Mouse (Mus musculus) testis, adult 2 months (tissue): ENCODE results near the gene Acoxl. TPM values are rescaled to one million over a fixed set of nuclear protein-coding genes. Genes with fewer than 3 reads are reported as not detected.

Experiments
- H3K27ac ChIP-seq: fragments of 200-500 bp; 2 replicates; pipeline ENCODE4 v1.5.1; 2012; ENCODE audit warnings: low read depth, low read length; ENCODE audit not compliant: control insufficient read depth, insufficient read depth
- H3K27me3 ChIP-seq: fragments of 200-500 bp; 2 replicates; pipeline ENCODE4 v1.6.1; 2012; ENCODE audit warnings: mild to moderate bottlenecking, low read length, moderate library complexity; ENCODE audit not compliant: control insufficient read depth, insufficient read depth
- H3K36me3 ChIP-seq: fragments of 200-500 bp; 2 replicates; pipeline ENCODE4 v1.6.1; 2012; ENCODE audit warnings: mild to moderate bottlenecking, low read length; ENCODE audit not compliant: control insufficient read depth, insufficient read depth
- H3K4me1 ChIP-seq: fragments of 200-500 bp; 2 replicates; pipeline ENCODE4 v1.6.1; 2012; ENCODE audit warnings: low read length; ENCODE audit not compliant: control insufficient read depth, insufficient read depth
- H3K4me3 ChIP-seq: fragments of 200-500 bp; 2 replicates; pipeline ENCODE4 v1.5.1; 2012; ENCODE audit warnings: low read depth, mild to moderate bottlenecking, low read length, moderate library complexity, mixed read lengths; ENCODE audit not compliant: control insufficient read depth
- CTCF ChIP-seq: fragments of 200-500 bp; IDR thresholded peaks from 2 replicates; pipeline ENCODE4 v1.5.1; 2012; ENCODE audit warnings: low read depth, mild to moderate bottlenecking, inconsistent platforms, low read length, moderate library complexity; ENCODE audit not compliant: control insufficient read depth, insufficient read depth, insufficient replicate concordance
- POLR2A ChIP-seq: fragments of 200-500 bp; IDR thresholded peaks from 2 replicates; pipeline ENCODE4 v1.6.1; 2012; ENCODE audit warnings: low read depth, mild to moderate bottlenecking, inconsistent platforms, low read length, moderate library complexity; ENCODE audit not compliant: control insufficient read depth
- polyA plus RNA-seq: library from polyadenylated mRNA; depleted of rRNA; stranded (reverse); fragments of >200 nt; gene quantifications from 2 replicates; pipeline ENCODE4 v1.2.3, GENCODE M21; 2012

Gene Acoxl
- polyA plus RNA-seq, 1 experiment: 0.07 TPM

GRCm38 (mm10) chr2:128102086-128102485 lies 263.4 kb downstream of the Acoxl start:
- Histone ChIP-seq H3K27me3 (no peaks in the 10 kb centered on the region), H3K27ac (no peak overlapping the region), H3K4me3 (no peak overlapping the region), H3K4me1 (no peaks in the 10 kb centered on the region), H3K36me3 (no peaks in the 10 kb centered on the region)
- TF ChIP-seq POLR2A: no peak
- TF ChIP-seq CTCF: no peak

DNA sequence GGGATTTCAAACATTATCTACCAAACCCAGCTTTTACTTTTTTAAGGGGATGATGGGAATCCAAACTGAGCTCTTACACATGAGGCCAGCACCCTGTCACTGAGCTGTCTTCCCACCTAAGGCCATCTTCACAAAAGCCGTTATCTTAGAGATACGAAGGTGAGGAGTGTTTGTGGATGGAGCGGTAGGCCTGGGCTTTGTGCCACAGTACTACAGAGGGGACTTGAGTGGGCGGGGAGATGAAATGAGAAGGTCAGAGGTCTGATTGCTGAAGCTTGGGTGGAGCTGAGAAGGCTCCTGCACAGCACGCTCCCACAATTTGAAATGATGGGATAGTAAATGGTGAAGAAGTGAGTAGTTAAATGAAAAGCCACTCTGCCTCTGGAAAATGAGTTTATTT lies 266.1 kb downstream of the Acoxl start:
- Histone ChIP-seq H3K4me1 (no peaks in the 10 kb centered on the region), H3K27me3 (no peaks in the 10 kb centered on the region), H3K36me3 (no peaks in the 10 kb centered on the region), H3K4me3 (no peak overlapping the region), H3K27ac (no peak overlapping the region)
- TF ChIP-seq CTCF: no peak
- TF ChIP-seq POLR2A: no peak

- H3K27me3 ChIP-seq: no peaks in the 10 kb centered on the region
- H3K36me3 ChIP-seq: no peaks in the 10 kb centered on the region
- TF ChIP-seq CTCF: no peak
- TF ChIP-seq POLR2A: no peak
- no peak overlapping the region for H3K4me3 ChIP-seq
- no peak overlapping the region for H3K27ac ChIP-seq
- H3K4me1 ChIP-seq: no peaks in the 10 kb centered on the region
Measured at GRCm38 (mm10) chr2:128105651-128106050, 267.0 kb downstream of the Acoxl start.

DNA sequence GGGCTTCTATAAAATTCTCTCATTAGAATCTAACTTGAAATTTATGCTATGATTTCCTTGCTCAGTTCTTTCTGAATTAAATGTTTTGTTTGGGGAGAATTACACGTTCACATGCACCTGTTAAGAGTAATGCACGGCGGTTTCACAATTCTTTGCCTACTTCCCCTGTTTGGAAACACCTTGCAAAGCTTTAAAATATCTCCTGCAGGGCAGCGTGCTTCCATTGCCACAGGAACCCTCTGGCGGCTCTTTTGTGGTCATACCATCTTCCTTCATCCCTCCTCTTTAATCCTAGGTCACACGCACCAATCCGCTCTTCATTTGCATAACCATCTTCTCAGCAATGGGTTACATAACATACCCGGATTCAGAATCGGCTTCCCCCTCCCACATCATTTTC lies 272.9 kb downstream of the Acoxl start:
- no peaks in the 10 kb centered on the region for H3K4me1 ChIP-seq
- no peak overlapping the region for H3K4me3 ChIP-seq
- no peaks in the 10 kb centered on the region for H3K36me3 ChIP-seq
- H3K27me3 ChIP-seq: no peaks in the 10 kb centered on the region
- TF ChIP-seq POLR2A (no peak), CTCF (no peak)
- no peak overlapping the region for H3K27ac ChIP-seq

DNA sequence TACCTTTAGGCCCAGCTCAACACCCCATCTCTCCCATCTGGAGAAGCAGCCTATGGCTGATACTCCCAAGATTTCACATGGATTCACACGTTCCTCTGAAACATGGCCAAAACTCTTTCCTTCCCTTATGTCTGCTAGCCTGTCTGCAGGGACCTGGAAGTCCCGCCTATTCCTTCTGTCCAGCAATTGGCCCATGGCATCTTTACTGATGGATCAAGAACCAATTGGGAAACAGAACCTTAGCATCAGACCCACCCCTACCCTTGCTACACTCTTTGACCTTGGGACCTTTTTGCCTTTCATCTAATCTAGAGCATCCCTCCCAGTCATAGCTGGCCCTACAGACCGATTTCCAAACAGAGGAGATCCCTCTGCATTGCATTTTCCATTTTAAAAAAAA lies 275.9 kb downstream of the Acoxl start:
- H3K27me3 ChIP-seq: no peaks in the 10 kb centered on the region
- H3K27ac ChIP-seq: no peak overlapping the region
- no peak for TF ChIP-seq POLR2A
- no peak for TF ChIP-seq CTCF
- no peaks in the 10 kb centered on the region for H3K4me1 ChIP-seq
- no peaks in the 10 kb centered on the region for H3K36me3 ChIP-seq
- H3K4me3 ChIP-seq: no peak overlapping the region

- Histone ChIP-seq H3K4me3 (no peak overlapping the region), H3K27ac (no peak overlapping the region), H3K27me3 (no peaks in the 10 kb centered on the region), H3K4me1 (no peaks in the 10 kb centered on the region), H3K36me3 (no peaks in the 10 kb centered on the region)
- TF ChIP-seq POLR2A (no peak), CTCF (no peak)
Measured at GRCm38 (mm10) chr2:128115579-128115978, 276.9 kb downstream of the Acoxl start.

DNA sequence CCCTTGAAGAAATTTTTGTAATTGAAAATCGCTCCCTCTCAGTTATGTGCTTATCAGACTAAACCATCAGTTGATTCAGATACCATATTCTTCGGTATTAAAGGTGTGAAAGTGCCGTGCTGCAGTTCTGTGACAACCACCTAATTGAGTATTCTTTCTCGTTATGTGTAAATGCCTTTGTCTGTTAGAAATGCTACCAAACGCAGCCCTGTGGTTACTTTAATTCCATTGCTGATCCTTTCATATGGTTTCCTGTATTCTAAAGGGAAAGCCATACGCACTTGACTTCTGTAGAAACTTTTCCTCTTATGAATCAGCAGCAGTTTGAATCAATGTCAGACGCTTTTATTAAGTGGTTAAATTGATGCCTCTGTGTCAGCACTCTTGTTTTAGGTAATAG lies 278.9 kb downstream of the Acoxl start:
- H3K4me1 ChIP-seq: peaks cover 2% of the 10 kb centered on the region; the same call in 1 of the 2 replicates
- no peaks in the 10 kb centered on the region for H3K27me3 ChIP-seq
- no peak overlapping the region for H3K27ac ChIP-seq
- no peak for TF ChIP-seq CTCF
- no peak for TF ChIP-seq POLR2A
- H3K36me3 ChIP-seq: no peaks in the 10 kb centered on the region
- H3K4me3 ChIP-seq: no peak overlapping the region

- H3K4me1 ChIP-seq: peaks cover 11% of the 10 kb centered on the region; the same call in 1 of the 2 replicates
- H3K4me3 ChIP-seq: no peak overlapping the region
- no peaks in the 10 kb centered on the region for H3K36me3 ChIP-seq
- H3K27ac ChIP-seq: no peak overlapping the region
- TF ChIP-seq POLR2A (no peak), CTCF (no peak)
- no peaks in the 10 kb centered on the region for H3K27me3 ChIP-seq
Measured at GRCm38 (mm10) chr2:128118971-128119370, 280.3 kb downstream of the Acoxl start.
